Comparison of ENCODE assay signal across 8 mouse cellular contexts in the genomic region with DNA sequence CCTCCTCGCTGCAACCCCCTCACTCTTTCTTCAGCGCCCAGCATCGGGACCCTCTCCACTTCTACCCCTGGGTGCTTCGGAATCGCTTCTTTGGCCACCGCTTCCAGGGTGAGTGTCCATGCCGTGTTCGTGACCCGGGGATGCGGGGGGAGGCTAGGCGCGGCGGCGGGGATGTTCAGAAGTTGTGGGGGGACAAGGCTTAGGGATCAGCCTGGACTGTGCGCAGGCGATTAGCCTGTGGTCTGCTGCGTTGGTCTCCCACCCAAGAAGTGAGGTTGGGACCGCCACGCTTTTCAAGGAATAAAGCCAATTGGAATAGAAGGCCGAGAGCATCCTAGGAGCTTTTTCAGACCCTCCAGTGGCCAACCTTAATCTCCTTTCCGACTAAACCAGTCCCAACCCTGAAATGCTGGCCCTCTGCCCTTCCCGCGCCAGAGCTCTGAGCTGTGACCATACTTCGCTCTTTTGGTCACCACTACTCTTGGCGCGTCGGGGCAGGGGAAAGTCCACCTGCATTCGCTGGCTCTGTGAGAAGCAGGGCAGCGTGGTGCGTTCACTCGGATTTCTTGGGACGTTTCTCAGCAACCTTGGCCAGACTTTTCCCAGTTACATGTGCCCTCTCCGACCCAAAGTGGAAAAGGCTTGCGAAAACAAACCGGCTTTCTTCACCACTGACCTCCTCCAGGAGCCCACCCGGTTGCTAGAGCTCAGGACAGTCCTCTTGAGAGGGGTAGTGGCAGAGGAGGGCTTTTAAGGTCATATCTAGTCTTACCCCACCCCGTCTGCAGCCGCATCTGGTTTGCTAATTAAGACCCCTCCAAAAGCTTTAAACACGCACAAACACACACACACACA. TPM values are rescaled to one million over a fixed set of nuclear protein-coding genes. Genes with fewer than 3 reads are reported as not detected.
DNase-seq lines count a peak whose midpoint lies in the region; ATAC-seq and TF ChIP-seq lines count a peak whose summit lies in the region.

No protein-coding gene starts in this region.

- peaks cover 31% of the 10 kb centered on the region for H3K27me3 ChIP-seq in ES-Bruce4 (ENCODE audit: control insufficient read depth, insufficient read depth, low read length, poor library complexity, severe bottlenecking)
- H3K27me3 ChIP-seq in intestine, embryonic 14.5 days (replicated peaks; ENCODE audit: control insufficient read depth, insufficient read depth, low read length) = peaks cover 95% of the 10 kb centered on the region
- peaks cover 89% of the 10 kb centered on the region for H3K27me3 ChIP-seq in liver, embryonic 14.5 days (ENCODE audit: control insufficient read depth, insufficient read depth, low read length)

- peak overlapping the region; percentile 57 for H3K4me3 ChIP-seq in ES-Bruce4 (ENCODE audit: low read depth, low read length)
- H3K4me3 ChIP-seq in intestine, embryonic 14.5 days (ENCODE audit: low read depth, low read length) = peak overlapping the region; percentile 38
- no peak overlapping the region for H3K4me3 ChIP-seq in liver, embryonic 14.5 days (ENCODE audit: insufficient read depth in 1 of 2, low read depth in 2 of 2, low read length in 2 of 2)

- TF ChIP-seq EP300 in ES-Bruce4 (IDR thresholded peaks at IDR 0.05; ENCODE audit: insufficient read depth, low read depth, low read length) = no peak
- TF ChIP-seq EP300 in liver, embryonic 14.5 days (IDR thresholded peaks at IDR 0.05; ENCODE audit: low read depth) = no peak

- no peaks in the 10 kb centered on the region for H3K9me3 ChIP-seq in ES-Bruce4 (replicated peaks; ENCODE audit: control insufficient read depth, insufficient read depth, low read length, poor library complexity, severe bottlenecking)
- no peaks in the 10 kb centered on the region for H3K9me3 ChIP-seq in intestine, embryonic 14.5 days (ENCODE audit: control insufficient read depth, low read length)
- no peaks in the 10 kb centered on the region for H3K9me3 ChIP-seq in liver, embryonic 14.5 days (ENCODE audit: control insufficient read depth, low read length)

- peak overlapping the region; percentile 23; the same call in 1 of the 2 replicates for H3K9ac ChIP-seq in ES-Bruce4 (ENCODE audit: low read depth, poor library complexity, severe bottlenecking)
- no peak overlapping the region for H3K9ac ChIP-seq in intestine, embryonic 14.5 days (ENCODE audit: low read length)
- no peak overlapping the region for H3K9ac ChIP-seq in liver, embryonic 14.5 days (replicated peaks)

- no peaks in the 10 kb centered on the region for H3K4me1 ChIP-seq in ES-Bruce4 (ENCODE audit: control insufficient read depth, insufficient read depth, low read length)
- peaks cover 23% of the 10 kb centered on the region for H3K4me1 ChIP-seq in intestine, embryonic 14.5 days (replicated peaks; ENCODE audit: control insufficient read depth, insufficient read depth, low read length)
- no peaks in the 10 kb centered on the region for H3K4me1 ChIP-seq in liver, embryonic 14.5 days (replicated peaks; ENCODE audit: control insufficient read depth in 2 of 2, insufficient read depth in 2 of 2, low read length in 1 of 2)

- TF ChIP-seq CTCF in ES-Bruce4 (IDR thresholded peaks at IDR 0.05; ENCODE audit: low read depth, low read length) = no peak
- TF ChIP-seq CTCF in liver, embryonic 14.5 days (IDR thresholded peaks at IDR 0.05; ENCODE audit: low read depth) = no peak

- H3K4me2 ChIP-seq in intestine, embryonic 14.5 days (ENCODE audit: low read length) = peak overlapping the region; percentile 59
- peak overlapping the region; percentile 39; the same call in 1 of the 2 replicates for H3K4me2 ChIP-seq in liver, embryonic 14.5 days (ENCODE audit: low read depth)

- H3K27ac ChIP-seq in ES-Bruce4 (ENCODE audit: insufficient read depth, low read length) = no peak overlapping the region
- H3K27ac ChIP-seq in intestine, embryonic 14.5 days (ENCODE audit: low read depth) = no peak overlapping the region
- H3K27ac ChIP-seq in liver, embryonic 14.5 days = no peak overlapping the region

- H3K36me3 ChIP-seq in ES-Bruce4 (ENCODE audit: control insufficient read depth, insufficient read depth, low read length, poor library complexity, severe bottlenecking) = no peaks in the 10 kb centered on the region
- no peaks in the 10 kb centered on the region for H3K36me3 ChIP-seq in intestine, embryonic 14.5 days (ENCODE audit: control insufficient read depth, insufficient read depth, low read length)
- no peaks in the 10 kb centered on the region for H3K36me3 ChIP-seq in liver, embryonic 14.5 days (replicated peaks; ENCODE audit: control insufficient read depth, insufficient read depth, low read depth)

- 2% methylated on average over 39 of the region's 39 CpGs for WGBS in intestine, embryonic 14.5 days
- WGBS in liver, embryonic 14.5 days (ENCODE audit: insufficient replicate concordance) = 2% methylated on average over 39 of the region's 39 CpGs

- ATAC-seq in intestine, embryonic 14.5 days (replicated peaks; ENCODE audit: low FRiP score, low TSS enrichment, low read depth) = no peak
- no peak for ATAC-seq in liver, embryonic 14.5 days (ENCODE audit: insufficient read depth)
- no peak for ATAC-seq in erythroblast, adult 5-6 weeks (replicated peaks; ENCODE audit: low FRiP score, poor library complexity, severe bottlenecking)

- TF ChIP-seq POLR2A in ES-Bruce4 (IDR thresholded peaks at IDR 0.05; ENCODE audit: insufficient read depth, low read length) = no peak

- peak; percentile 47 for DNase-seq in embryo, embryonic 10 days (ENCODE audit: low spot score)
- peak; percentile 77 for DNase-seq in intestine, embryonic 14.5 days (ENCODE audit: low spot score)
- DNase-seq in liver, embryonic 14.5 days (ENCODE audit: low read depth in 3 of 3, low spot score in 3 of 3) = no peak
- no peak for DNase-seq in gastrocnemius, adult 8-10 months (ENCODE audit: low spot score in 2 of 2)
- no peak for DNase-seq in right cerebral cortex, adult 18-20 months
- no peak for DNase-seq in gastrocnemius, postnatal 25 days

RNA-seq across cellular contexts. Expression of a gene that starts 1.2 kb away (rescaled TPM):
- polyA plus RNA-seq in ES-Bruce4 (2011; ENCODE audit: insufficient read depth, insufficient read length, low read depth, missing spikeins) = 0.56 and 1.8 TPM in 2 replicates
- 0.11 TPM in 1 of 2 replicates, not detected in the other for polyA plus RNA-seq in intestine, embryonic 14.5 days (2014; fragmentation: Nextera tagmentation; extraction: Ambion mirVana)
- polyA plus RNA-seq in liver, embryonic 14.5 days (2012; rRNA removed) = 0.03 and 0.12 TPM in 2 replicates
- not detected in 2 replicates for polyA plus RNA-seq in liver, embryonic 14.5 days (2014; fragmentation: Nextera tagmentation; extraction: Ambion mirVana)
- total RNA-seq in erythroblast, adult 5-6 weeks (2015; ENCODE audit: low replicate concordance) = not detected in 2 replicates
- total RNA-seq in erythroblast, adult 5-6 weeks (2017; ENCODE audit: low replicate concordance) = not detected in 2 replicates
- total RNA-seq in gastrocnemius, adult 8-10 months (2022) = not detected
- not detected for total RNA-seq in gastrocnemius, postnatal 25 days (2021)

RNA-seq across cellular contexts. Expression of a gene that starts 50.9 kb away (rescaled TPM):
- 26.0 and 26.9 TPM in 2 replicates for polyA plus RNA-seq in ES-Bruce4 (2011; ENCODE audit: insufficient read depth, insufficient read length, low read depth, missing spikeins)
- polyA plus RNA-seq in intestine, embryonic 14.5 days (2014; fragmentation: Nextera tagmentation; extraction: Ambion mirVana) = 102 and 107 TPM in 2 replicates
- 7.6 and 7.9 TPM in 2 replicates for polyA plus RNA-seq in liver, embryonic 14.5 days (2012; rRNA removed)
- polyA plus RNA-seq in liver, embryonic 14.5 days (2014; fragmentation: Nextera tagmentation; extraction: Ambion mirVana) = 32.9 and 35.6 TPM in 2 replicates
- 0.58 and 3.3 TPM in 2 replicates for total RNA-seq in erythroblast, adult 5-6 weeks (2015; ENCODE audit: low replicate concordance)
- 1.4 and 6.6 TPM in 2 replicates for total RNA-seq in erythroblast, adult 5-6 weeks (2017; ENCODE audit: low replicate concordance)
- total RNA-seq in gastrocnemius, adult 8-10 months (2022) = 10 to 100 TPM; 49.3 to 59.9 (median 58.7) TPM
- total RNA-seq in gastrocnemius, postnatal 25 days (2021) = 10 to 100 TPM; 44.9 to 50.4 TPM

Comparison
In these comparisons a context has a peak if more than half of its experiments do, and no peak if none do; other contexts are left out.
1. H3K4me3 ChIP-seq: peak in ES-Bruce4 (single experiment) and intestine, embryonic 14.5 days (single experiment); none in liver, embryonic 14.5 days (0 of 2).
2. DNase-seq: peak in embryo, embryonic 10 days (single experiment) and intestine, embryonic 14.5 days (single experiment); none in liver, embryonic 14.5 days (0 of 3), gastrocnemius, adult 8-10 months (0 of 2), right cerebral cortex, adult 18-20 months (single experiment) and gastrocnemius, postnatal 25 days (single experiment).
3. RNA of a gene that starts 50.9 kb away (total RNA-seq): 49.3 to 59.9 TPM in gastrocnemius, adult 8-10 months and 44.9 to 50.4 TPM in gastrocnemius, postnatal 25 days; 0.58 to 6.6 TPM in erythroblast, adult 5-6 weeks; every median in the first group is over 4 times any median in the second.